Mouse (Mus musculus) v-Abl transformed pro-B cells (cell line): ENCODE results near the gene Kif21b.

Experiments used
- in situ Hi-C, 2 experiments: fragments of 400-800 bp; cut with MboI; formaldehyde crosslinking; loops; one replicate each; pipeline ENCODE4 v1.15.1; 2025; ENCODE audit not compliant: unreplicated experiment in 2 of 2

The Kif21b gene

GRCm38 (mm10) chr1:136130951-136131558, at the start of gene Kif21b:
Gene Kif21b (plus strand): TSS chr1:136131389.
- in situ Hi-C loops, result loop anchor here in 1 of 2 experiments (25.0 kb wide), 1 partner anchor 1756 kb away; no protein-coding TSS in a partner anchor

- in situ Hi-C loops, result no loop called here
Measured at GRCm38 (mm10) chr1:136085988-136086685, 45.1 kb upstream of the Kif21b start.

- in situ Hi-C loops, result no loop called here
Measured at GRCm38 (mm10) chr1:136089368-136090165, 41.6 kb upstream of the Kif21b start.

- in situ Hi-C loops, result no loop called here
Measured at GRCm38 (mm10) chr1:136093726-136094125, 37.5 kb upstream of the Kif21b start.

- in situ Hi-C loops, result no loop called here
Measured at GRCm38 (mm10) chr1:136094807-136095206, 36.4 kb upstream of the Kif21b start.

- in situ Hi-C loops, result no loop called here
Measured at GRCm38 (mm10) chr1:136102094-136102493, 29.1 kb upstream of the Kif21b start.

GRCm38 (mm10) chr1:136102551-136102950, 28.6 kb upstream of the Kif21b start:
- in situ Hi-C loops, result no loop called here

GRCm38 (mm10) chr1:136102981-136103380, 28.2 kb upstream of the Kif21b start:
- in situ Hi-C loops, result no loop called here

- in situ Hi-C loops, result no loop called here
Measured at GRCm38 (mm10) chr1:136103696-136104095, 27.5 kb upstream of the Kif21b start.

- in situ Hi-C loops, result no loop called here
Measured at GRCm38 (mm10) chr1:136104741-136105140, 26.4 kb upstream of the Kif21b start.

GRCm38 (mm10) chr1:136109464-136109863, 21.7 kb upstream of the Kif21b start:
- in situ Hi-C loops, result no loop called here

- in situ Hi-C loops, result loop anchor here (5.0 to 10.0 kb wide), 3 partner anchors 56 to 349 kb away; partner anchors contain the start of gene Kif14 (in 1 of the 2)
Measured at GRCm38 (mm10) chr1:136116183-136116582, 15.0 kb upstream of the Kif21b start.

GRCm38 (mm10) chr1:136117069-136117468, 14.1 kb upstream of the Kif21b start:
- in situ Hi-C loops, result loop anchor here (5.0 to 10.0 kb wide), 3 partner anchors 55 to 348 kb away; partner anchors contain the start of gene Kif14 (in 1 of the 2)

- in situ Hi-C loops, result loop anchor here (5.0 to 10.0 kb wide), 3 partner anchors 53 to 346 kb away; partner anchors contain the start of gene Kif14 (in 1 of the 2)
Measured at GRCm38 (mm10) chr1:136118875-136119274, 12.3 kb upstream of the Kif21b start.

GRCm38 (mm10) chr1:136119571-136120262, 11.5 kb upstream of the Kif21b start:
- in situ Hi-C loops, result loop anchor here (5.0 to 10.0 kb wide), 3 partner anchors 53 to 345 kb away; partner anchors contain the start of gene Kif14 (in 1 of the 2)

GRCm38 (mm10) chr1:136120263-136120603, 11.0 kb upstream of the Kif21b start:
- in situ Hi-C loops, result no loop called here

- in situ Hi-C loops, result no loop called here
Measured at GRCm38 (mm10) chr1:136120785-136121184, 10.4 kb upstream of the Kif21b start.

GRCm38 (mm10) chr1:136122030-136122429, 9.2 kb upstream of the Kif21b start:
- in situ Hi-C loops, result no loop called here

GRCm38 (mm10) chr1:136126159-136126765, 4.9 kb upstream of the Kif21b start:
- in situ Hi-C loops, result loop anchor here in 1 of 2 experiments (25.0 kb wide), 1 partner anchor 1761 kb away; no protein-coding TSS in a partner anchor

GRCm38 (mm10) chr1:136126895-136127294, 4.3 kb upstream of the Kif21b start:
- in situ Hi-C loops, result loop anchor here in 1 of 2 experiments (25.0 kb wide), 1 partner anchor 1760 kb away; no protein-coding TSS in a partner anchor
